Mouse (Mus musculus): ENCODE data around the gene Tll2.
A peak's percentile ranks its signal among the peaks of the same experiment; 100 is the strongest.

The Tll2 gene

GRCm38 (mm10) chr19:41154681-41155080, 52.0 kb downstream of the Tll2 start:
- no peak for ATAC-seq (ENCODE audit: low TSS enrichment)

GRCm38 (mm10) chr19:41152462-41152861, 54.2 kb downstream of the Tll2 start:
- peak; percentile 27; the same call in 1 of the 2 replicates for ATAC-seq (ENCODE audit: low TSS enrichment)

GRCm38 (mm10) chr19:41152016-41152370, 54.6 kb downstream of the Tll2 start:
- ATAC-seq (ENCODE audit: low TSS enrichment) = no peak

DNA sequence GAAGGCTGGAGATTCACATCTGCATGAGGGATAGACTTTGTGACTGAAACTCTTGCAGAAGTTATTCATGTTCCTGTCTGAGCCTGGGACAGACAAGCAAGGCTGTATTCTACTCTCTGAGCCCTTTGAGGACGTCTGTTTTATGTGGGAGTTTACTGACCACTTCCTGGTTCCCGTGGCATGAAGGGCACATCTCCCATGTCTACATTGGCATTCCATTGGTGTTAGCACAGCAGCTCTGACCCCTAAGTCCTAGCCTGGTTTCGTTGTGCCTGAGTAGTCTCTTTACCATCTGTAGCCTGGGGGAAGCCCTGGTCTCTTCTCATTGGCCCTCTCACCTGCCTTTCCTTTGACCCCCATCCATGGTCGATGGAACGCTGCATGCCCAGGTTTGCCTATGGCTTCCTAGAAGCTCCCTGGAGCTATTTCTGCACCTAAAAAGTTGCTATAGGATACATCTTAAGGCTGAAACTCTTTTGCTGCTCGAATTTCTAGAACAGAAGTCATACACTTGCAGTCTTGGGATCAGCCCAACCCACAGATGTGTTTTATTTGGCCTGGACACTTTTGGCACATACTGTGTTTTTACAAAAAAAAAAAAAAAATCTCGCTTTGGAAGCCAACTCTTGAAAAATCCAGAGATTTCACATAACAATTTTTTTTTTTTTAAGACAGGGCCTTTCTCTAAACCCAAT, 55.2 kb downstream of the Tll2 start:
- ATAC-seq (ENCODE audit: low TSS enrichment) = no peak

GRCm38 (mm10) chr19:41140961-41141360, 65.7 kb downstream of the Tll2 start:
- no peak for ATAC-seq (ENCODE audit: low TSS enrichment)

DNA sequence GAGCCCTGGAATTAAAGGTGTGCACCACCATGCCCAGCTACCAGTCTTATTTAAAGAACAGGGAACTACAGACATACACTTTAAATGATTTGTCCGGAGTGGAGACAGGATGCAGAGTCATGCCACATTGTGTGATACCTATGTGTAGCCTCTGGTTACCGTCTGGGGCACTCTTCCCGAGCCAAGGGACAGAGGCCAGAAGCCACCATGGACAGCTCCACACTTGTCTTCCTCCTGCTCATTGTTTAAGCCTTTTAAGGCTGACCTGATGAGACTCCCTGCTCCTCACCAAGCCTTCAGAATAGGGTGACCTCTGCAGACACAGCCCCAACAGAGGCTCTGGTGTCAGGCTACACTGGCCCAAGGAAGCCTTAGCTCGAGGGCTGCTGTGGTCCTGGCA, 67.0 kb downstream of the Tll2 start:
- no peak for ATAC-seq (ENCODE audit: low TSS enrichment)

GRCm38 (mm10) chr19:41123009-41123408, 83.6 kb downstream of the Tll2 start:
- ATAC-seq (ENCODE audit: low TSS enrichment) = no peak

DNA sequence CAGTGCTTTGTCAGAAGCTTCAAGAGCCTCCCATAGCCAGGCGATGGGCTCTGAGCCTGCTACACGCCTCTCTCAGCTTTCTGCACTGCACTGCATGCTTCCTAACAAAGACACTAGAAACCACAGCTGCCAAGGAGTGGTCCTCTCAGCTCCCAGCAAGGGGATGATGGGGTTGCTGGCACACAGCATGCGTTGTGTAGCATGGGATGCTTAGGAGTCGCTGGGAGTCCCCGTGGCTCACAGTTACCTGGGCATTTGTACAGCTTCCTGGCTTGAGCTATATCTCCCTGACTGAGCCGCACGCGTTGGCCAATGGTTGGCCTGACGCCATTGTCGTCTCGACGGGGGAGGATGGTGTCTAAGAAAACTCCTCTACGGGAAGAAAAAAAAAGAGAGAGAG, 86.7 kb downstream of the Tll2 start:
- ATAC-seq (ENCODE audit: low TSS enrichment) = peak; percentile 97

DNA sequence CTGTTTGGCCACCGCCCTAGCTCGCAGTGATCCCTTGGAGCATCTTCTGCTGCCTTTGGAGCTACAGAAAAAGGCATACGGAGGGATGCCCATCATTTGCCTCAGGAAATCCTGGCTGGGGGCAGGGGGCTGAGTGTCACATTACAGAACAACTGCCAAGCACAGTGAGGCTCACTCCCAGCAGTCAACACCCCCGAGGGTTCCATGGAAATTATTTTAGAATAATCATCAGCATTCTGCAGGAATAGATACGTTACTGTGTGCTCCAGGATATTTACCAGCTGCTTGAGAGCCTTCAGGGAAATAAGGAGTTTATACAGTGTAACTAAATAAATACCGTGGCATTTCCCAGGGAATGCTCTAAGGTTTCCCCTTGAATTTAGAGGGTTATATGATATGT, 88.3 kb downstream of the Tll2 start:
- no peak for ATAC-seq (ENCODE audit: low TSS enrichment)

DNA sequence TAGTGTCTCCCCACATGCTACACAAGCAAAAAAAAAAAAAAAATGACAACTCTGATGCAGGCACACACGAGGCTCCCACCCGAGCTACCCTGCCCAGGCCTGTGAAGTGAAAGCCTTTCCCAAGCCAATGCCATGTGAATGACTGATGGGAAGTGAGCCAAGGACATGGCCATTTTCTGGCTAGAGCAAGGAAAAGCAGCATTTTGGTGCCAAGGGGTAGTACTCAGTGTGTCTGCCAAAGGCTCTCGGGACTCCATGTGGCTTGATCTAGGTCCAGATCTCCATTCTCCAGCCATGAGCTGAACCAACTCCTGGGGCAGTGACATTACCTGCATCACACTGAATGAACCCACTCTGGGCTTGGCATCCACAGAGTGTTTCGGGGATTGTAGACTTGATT, 89.3 kb downstream of the Tll2 start:
- no peak for ATAC-seq (ENCODE audit: low TSS enrichment)

DNA sequence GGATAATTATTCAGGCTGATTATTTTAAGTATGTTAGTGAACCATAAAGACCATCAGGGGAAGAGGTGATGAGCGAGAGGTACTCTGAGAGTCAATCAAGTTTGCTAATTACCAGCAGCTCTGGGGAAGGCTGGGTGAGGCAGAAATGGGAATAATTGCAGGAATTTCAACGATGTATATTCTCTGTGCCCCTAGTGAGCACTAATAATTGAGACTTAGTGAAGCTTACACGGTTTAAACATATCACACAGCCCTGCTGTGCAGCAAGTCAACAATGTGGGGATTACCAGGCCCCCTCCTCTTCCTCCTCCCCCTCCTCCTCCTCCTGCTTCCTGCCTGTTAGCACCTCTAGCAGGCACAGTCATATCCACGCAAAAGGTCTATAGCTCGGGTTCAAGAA, 92.0 kb downstream of the Tll2 start:
- no peak for ATAC-seq (ENCODE audit: low TSS enrichment)

- peak; percentile 72; the same call in 1 of the 2 replicates for ATAC-seq (ENCODE audit: low TSS enrichment)
These were observed 92.6 kb downstream of the Tll2 start for GRCm38 (mm10) chr19:41113911-41114531.

GRCm38 (mm10) chr19:41112609-41113008, 94.0 kb downstream of the Tll2 start:
- ATAC-seq (ENCODE audit: low TSS enrichment) = no peak

DNA sequence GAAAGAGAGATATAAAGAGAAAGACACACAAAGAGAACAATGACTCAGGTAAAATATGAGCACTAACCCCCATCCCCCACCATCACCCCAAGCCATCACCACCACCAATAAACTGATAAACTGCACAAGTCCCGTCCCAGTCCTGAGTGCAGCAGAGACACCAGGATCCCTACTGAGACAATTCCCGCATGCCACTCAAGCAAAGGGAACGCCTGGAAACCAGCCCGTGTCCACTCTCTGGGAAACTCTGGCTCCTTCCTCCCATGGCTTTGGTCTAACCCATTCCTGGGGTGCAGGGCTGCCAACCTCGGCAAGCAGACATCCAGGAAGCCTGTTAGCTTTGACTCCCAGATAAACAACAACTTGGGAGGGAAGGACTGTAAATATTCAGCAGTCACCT, 96.6 kb downstream of the Tll2 start:
- ATAC-seq (ENCODE audit: low TSS enrichment) = no peak

DNA sequence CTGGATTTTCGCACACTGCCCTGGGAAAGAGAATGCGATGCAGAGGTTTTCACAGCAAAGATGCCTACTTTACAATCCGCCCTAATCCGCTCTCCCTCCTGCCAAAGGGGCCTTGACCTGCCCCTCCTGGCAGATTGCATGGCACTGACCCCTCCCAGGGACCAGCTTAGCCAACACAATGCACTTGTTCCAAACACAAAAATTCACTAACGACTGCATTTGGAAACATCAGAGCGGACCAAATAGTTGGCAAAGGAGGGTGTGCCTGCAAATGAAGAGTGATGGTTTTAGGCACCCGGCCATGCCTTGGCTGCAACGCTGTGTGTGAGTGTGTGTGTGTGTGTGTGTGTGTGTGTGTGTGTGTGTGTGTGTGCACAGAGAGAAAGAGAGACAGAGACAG, 97.1 kb downstream of the Tll2 start:
- no peak for ATAC-seq (ENCODE audit: low TSS enrichment)

GRCm38 (mm10) chr19:41108666-41109065, 98.0 kb downstream of the Tll2 start:
- no peak for ATAC-seq (ENCODE audit: low TSS enrichment)

- ATAC-seq (ENCODE audit: low TSS enrichment) = no peak
These were observed 99.1 kb downstream of the Tll2 start for GRCm38 (mm10) chr19:41107530-41107929.

DNA sequence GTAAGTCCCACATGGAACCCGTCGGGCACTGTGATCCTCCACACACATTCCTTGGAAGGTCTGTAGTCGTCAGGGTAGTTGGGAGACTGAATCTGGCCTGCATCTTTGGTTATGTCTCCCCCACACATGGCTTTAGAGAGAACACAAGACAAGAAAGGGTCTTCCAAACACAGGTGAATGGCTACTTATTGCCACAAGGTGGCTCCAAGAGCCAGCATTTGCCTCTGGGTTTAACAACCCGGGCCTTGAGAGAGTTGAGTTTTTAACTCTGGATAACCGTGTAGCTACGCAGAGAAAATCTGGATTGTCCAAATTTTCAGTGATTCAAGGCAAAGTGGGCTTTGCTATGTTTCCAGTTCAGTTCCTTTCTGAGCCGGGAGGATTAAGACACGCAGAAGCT, 101.7 kb downstream of the Tll2 start:
- peak; percentile 84 for ATAC-seq (ENCODE audit: low TSS enrichment)

DNA sequence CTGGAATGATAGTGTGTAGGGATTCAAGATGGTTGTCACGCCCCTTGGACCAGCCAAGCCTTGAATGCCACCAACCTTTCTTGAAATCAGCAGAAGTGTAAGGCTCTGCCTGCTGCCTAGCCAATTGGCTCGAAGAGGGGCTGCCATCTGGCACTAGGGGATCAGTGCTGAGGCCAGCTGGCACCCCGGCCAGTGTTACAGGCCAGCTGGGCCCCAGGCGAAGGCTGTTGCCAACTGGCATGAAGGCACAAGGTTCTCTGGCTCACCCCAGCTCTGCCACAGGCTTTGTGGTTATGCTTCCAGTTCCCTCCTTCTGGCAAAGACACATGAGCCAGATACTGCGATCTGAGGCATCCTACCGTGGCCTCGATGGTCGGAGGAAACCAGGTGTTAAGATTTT, 105.2 kb downstream of the Tll2 start:
- peak; percentile 77 for ATAC-seq (ENCODE audit: low TSS enrichment)

GRCm38 (mm10) chr19:41100863-41101262, 105.8 kb downstream of the Tll2 start:
- no peak for ATAC-seq (ENCODE audit: low TSS enrichment)

DNA sequence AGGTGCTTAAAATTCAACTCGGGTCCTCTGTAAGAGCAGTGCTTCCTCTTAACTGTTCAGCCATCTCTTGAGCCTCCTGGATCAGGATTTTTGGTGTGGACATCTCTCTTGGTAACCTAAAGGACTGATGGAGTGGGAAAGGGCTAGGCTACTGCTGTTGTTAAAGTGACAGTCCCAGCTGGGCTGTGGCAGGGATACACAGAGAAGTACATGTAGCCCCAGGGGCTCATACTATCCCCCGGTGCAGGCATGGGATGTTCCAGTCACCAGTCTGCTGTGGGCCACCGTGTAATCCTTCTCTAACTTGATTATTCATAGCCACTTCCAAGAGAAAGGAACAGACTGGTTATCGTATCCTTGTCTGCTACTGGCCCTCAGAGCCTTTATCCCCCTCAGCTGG, 109.6 kb downstream of the Tll2 start:
- no peak for ATAC-seq (ENCODE audit: low TSS enrichment)

GRCm38 (mm10) chr19:41091901-41092300, 114.7 kb downstream of the Tll2 start:
- no peak for ATAC-seq (ENCODE audit: low TSS enrichment)

GRCm38 (mm10) chr19:41089833-41090232, 116.8 kb downstream of the Tll2 start:
- ATAC-seq (ENCODE audit: low TSS enrichment) = peak; percentile 76

DNA sequence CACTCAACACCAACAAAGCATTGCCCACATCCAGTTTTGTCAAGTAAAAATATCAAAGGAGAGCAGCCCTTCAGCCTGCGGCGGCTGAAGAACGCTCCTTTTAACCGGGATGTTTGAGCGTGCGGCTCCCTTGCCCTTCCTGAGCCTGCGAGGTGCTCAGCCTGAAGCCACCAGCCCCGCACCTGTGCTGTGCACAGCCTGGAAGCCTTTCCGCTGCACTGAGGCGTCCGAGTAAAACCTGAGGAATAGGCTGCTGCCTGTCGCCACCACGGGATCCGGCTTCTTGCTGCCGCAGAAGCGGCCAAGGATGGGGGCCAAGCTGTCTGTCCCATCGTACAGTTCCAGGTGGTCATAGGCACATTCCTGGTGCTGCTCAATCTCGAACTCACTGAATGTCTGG, 118.1 kb downstream of the Tll2 start:
- ATAC-seq (ENCODE audit: low TSS enrichment) = no peak
